Mouse (Mus musculus) ovary, postnatal 14 days (tissue): ENCODE results near the gene Gpn3.
A peak's percentile ranks its signal among the peaks of the same experiment; 100 is the strongest.

ENCODE experiments used
- DNase-seq: peaks from one replicate; pipeline ENCODE4 v3.0.0; 2022; ENCODE audit warnings: low spot score

The Gpn3 gene

GRCm38 (mm10) chr5:122422071-122422964 is 50.6 kb downstream of the Gpn3 start:
- peak; percentile 90 for DNase-seq

DNA sequence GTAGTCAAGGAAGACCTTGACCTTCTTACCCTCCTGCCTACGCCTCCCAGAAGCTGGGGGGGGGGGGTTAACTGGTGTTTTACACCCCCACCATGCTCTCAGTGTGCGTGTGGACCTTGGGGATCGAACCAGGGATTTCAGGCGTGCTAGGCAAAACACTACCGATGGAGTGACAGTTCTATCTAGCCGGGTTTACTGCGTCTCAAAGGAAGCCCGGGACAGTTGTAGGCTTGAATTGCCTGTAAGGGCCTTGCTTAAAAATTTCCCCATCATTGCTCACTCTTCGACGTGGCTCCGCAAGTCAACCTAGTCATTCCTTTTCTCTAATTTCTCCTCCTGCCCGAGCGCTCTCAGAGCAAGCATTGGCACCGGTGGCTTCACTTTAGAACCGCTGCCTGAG is 51.4 kb downstream of the Gpn3 start:
- DNase-seq, result no peak

GRCm38 (mm10) chr5:122425550-122425949 is 53.9 kb downstream of the Gpn3 start:
- DNase-seq, result no peak

GRCm38 (mm10) chr5:122430036-122430775 is 58.5 kb downstream of the Gpn3 start:
- DNase-seq, result no peak

GRCm38 (mm10) chr5:122431221-122431620 is 59.5 kb downstream of the Gpn3 start:
- DNase-seq, result no peak
